Mouse (Mus musculus) ES-E14 (cell line): ENCODE data around the gene Popdc2.

Experiments used
- CHD2 ChIP-seq: IDR thresholded peaks from 2 replicates; pipeline ENCODE4 v1.6.1; 2014; ENCODE audit warnings: mild to moderate bottlenecking, low read depth, low read length, inconsistent platforms
- ZNF384 ChIP-seq: IDR thresholded peaks from 2 replicates; pipeline ENCODE4 v1.6.1; 2012; ENCODE audit warnings: low read depth, low read length, inconsistent platforms

GRCm38 (mm10) chr16:38318492-38318891 is 43.5 kb upstream of the Popdc2 start:
- TF ChIP-seq ZNF384, result no peak
- no peak for TF ChIP-seq CHD2
